Comparison of ENCODE assay signal across 13 mouse cellular contexts in genomic region chr16:95422658-95423073, GRCm38 (mm10).
DNase-seq lines count a peak whose midpoint lies in the region; ATAC-seq lines count a peak whose summit lies in the region.
"Had no signal": no experiment of that assay in that cellular context is flagged by ENCODE, and none has a peak within 500 bp of the region (broad histone marks: within the 10 kb centered on the region; RNA-seq: fewer than 3 reads in every experiment).

No protein-coding gene starts in this region.

- peak overlapping the region; percentile 49; the same call in 1 of the 2 replicates for H3K27ac ChIP-seq in limb, embryonic 13.5 days
- H3K27ac ChIP-seq in neural tube, embryonic 15.5 days (replicated peaks): no peak overlapping the region
- H3K27ac ChIP-seq: liver, embryonic 15.5 days had no signal

- peak; percentile 76 for ATAC-seq in frontal cortex, adult (ENCODE audit: low TSS enrichment)
- no peak; the same call in 1 of the 2 replicates for ATAC-seq in limb, embryonic 13.5 days (ENCODE audit: low FRiP score, low read depth)
- no peak for ATAC-seq in neural tube, embryonic 15.5 days (ENCODE audit: low FRiP score)
- ATAC-seq: forebrain, embryonic 14.5 days had no signal

- no peaks in the 10 kb centered on the region for H3K36me3 ChIP-seq in limb, embryonic 13.5 days
- no peaks in the 10 kb centered on the region for H3K36me3 ChIP-seq in neural tube, embryonic 15.5 days
- H3K36me3 ChIP-seq: liver, embryonic 15.5 days had no signal

- DNase-seq in frontal cortex, postnatal 10 days (ENCODE audit: low spot score in 2 of 2): no peak
- DNase-seq in kidney, postnatal 4 days: peak; percentile 7 to 25
- DNase-seq in kidney, adult 8-10 months: no peak
- DNase-seq in cerebellum, adult 18-20 months: peak; percentile 59 to 76
- DNase-seq in urinary bladder, adult 18-20 months (ENCODE audit: low spot score in 2 of 2): no peak
- DNase-seq: B cell, adult 2 months; heart, adult 18-20 months; kidney, adult 9 months had no signal

- no peak overlapping the region for H3K4me3 ChIP-seq in limb, embryonic 13.5 days
- H3K4me3 ChIP-seq in neural tube, embryonic 15.5 days (replicated peaks): no peak overlapping the region
- H3K4me3 ChIP-seq: liver, embryonic 15.5 days had no signal

- H3K27me3 ChIP-seq in limb, embryonic 13.5 days: no peaks in the 10 kb centered on the region
- no peaks in the 10 kb centered on the region for H3K27me3 ChIP-seq in neural tube, embryonic 15.5 days (replicated peaks)
- H3K27me3 ChIP-seq: liver, embryonic 15.5 days had no signal

- H3K4me2 ChIP-seq in limb, embryonic 13.5 days (replicated peaks): no peak overlapping the region
- no peak overlapping the region for H3K4me2 ChIP-seq in neural tube, embryonic 15.5 days
- H3K4me2 ChIP-seq: liver, embryonic 15.5 days had no signal

- H3K9ac ChIP-seq in limb, embryonic 13.5 days: no peak overlapping the region
- no peak overlapping the region for H3K9ac ChIP-seq in neural tube, embryonic 15.5 days (replicated peaks)
- H3K9ac ChIP-seq: liver, embryonic 15.5 days had no signal

- 19% methylated on average over 5 of the region's 5 CpGs for WGBS in limb, embryonic 13.5 days
- 82% methylated on average over 5 of the region's 5 CpGs for WGBS in neural tube, embryonic 15.5 days

- H3K9me3 ChIP-seq in limb, embryonic 13.5 days: no peaks in the 10 kb centered on the region
- no peaks in the 10 kb centered on the region for H3K9me3 ChIP-seq in neural tube, embryonic 15.5 days (replicated peaks)
- H3K9me3 ChIP-seq: liver, embryonic 15.5 days had no signal

- peaks cover 74% of the 10 kb centered on the region for H3K4me1 ChIP-seq in limb, embryonic 13.5 days
- H3K4me1 ChIP-seq in neural tube, embryonic 15.5 days: no peaks in the 10 kb centered on the region
- H3K4me1 ChIP-seq: liver, embryonic 15.5 days had no signal

Comparison
In these comparisons a context has a peak if more than half of its experiments do, and no peak if none do; other contexts are left out.
1. DNase-seq: peak in kidney, postnatal 4 days (2 of 2) and cerebellum, adult 18-20 months (2 of 2); none in frontal cortex, postnatal 10 days (0 of 2), kidney, adult 8-10 months (0 of 2) and urinary bladder, adult 18-20 months (0 of 2).